Mouse (Mus musculus): Measurements from ENCODE around the gene Nudt8. TPM values are rescaled to one million over a fixed set of nuclear protein-coding genes. Genes with fewer than 3 reads are reported as not detected.
"Not testable (repeated sequence)": the region's sequence is repeated elsewhere in the genome, so short reads cannot be mapped to it uniquely, and the experiment has no call there.

Gene Nudt8
- total and polyA plus RNA-seq, 2 experiments from 2014 or later = 22.1 to 26.2 TPM

DNA sequence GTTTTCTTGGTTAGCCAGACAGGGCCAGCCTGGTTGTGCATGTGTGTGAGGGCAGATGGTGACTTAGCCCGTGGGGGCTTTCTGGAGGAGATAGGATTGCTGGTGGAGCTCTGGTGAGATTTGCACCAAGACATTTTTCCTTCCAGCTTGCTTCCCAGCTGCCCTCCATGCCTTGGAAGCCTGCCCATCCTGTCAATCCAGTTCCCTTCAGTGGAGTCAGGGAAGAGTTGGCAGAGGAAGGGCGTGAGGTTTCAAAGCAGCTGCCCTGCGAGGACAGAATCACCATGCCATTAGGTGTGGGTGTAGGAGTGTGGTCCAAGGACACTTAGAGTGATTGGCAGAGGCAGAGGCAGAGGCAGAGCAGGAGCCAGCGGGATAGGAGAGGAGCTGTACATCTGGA lies 41.9 kb upstream of the Nudt8 start, which contains the start of gene Aldh3b3:
Aldh3b3 (plus strand) TSS at position 176 of the 400 bp plus-strand sequence.
- no peak within 1 kb of the TSS for H3K27ac ChIP-seq (ENCODE audit: low read depth, low read length)
- no peak within 1 kb of the TSS for H3K4me3 ChIP-seq (ENCODE audit: low read depth, low read length)
- no peak for TF ChIP-seq CTCF (IDR thresholded peaks at IDR 0.05)
- no peaks in the 10 kb centered on the region for H3K27me3 ChIP-seq (ENCODE audit: insufficient read depth, low read length)
- no peaks in the 10 kb centered on the region for H3K4me1 ChIP-seq (ENCODE audit: insufficient read depth, low read length)
- peak; percentile 51 for DNase-seq (ENCODE audit: low spot score)
- 74% methylated on average over 4 of the region's 4 CpGs for WGBS
- no peak for ATAC-seq (ENCODE audit: low FRiP score)
- no peaks in the 10 kb centered on the region for H3K9me3 ChIP-seq (ENCODE audit: low read length)
- H3K36me3 ChIP-seq (ENCODE audit: insufficient read depth, low read length) = no peaks in the 10 kb centered on the region
- no peak within 1 kb of the TSS for H3K9ac ChIP-seq (replicated peaks; ENCODE audit: low read length, poor library complexity, severe bottlenecking)
- H3K4me2 ChIP-seq (ENCODE audit: low read depth, low read length, poor library complexity, severe bottlenecking) = no peak within 1 kb of the TSS

DNA sequence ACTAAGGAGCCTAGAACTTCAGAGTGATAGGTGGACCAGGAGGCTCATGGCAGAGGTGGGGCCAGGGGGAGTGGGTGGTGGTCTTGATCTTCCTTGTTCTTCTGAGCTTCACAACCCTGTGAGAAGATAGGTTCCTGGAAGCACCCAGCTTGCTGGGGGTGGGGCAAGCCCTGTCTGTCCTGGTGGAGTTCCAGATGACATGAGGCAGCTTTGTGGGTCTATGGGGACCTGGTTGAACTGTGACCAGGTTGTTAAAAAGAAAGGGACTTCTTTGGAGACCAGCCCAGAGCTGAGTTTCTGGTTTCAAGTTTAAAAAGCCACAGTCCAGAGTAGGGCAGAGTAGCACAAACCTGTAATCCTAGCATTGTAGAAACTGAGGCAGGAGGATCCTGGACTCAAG lies 41.4 kb upstream of the Nudt8 start:
- TF ChIP-seq CTCF (IDR thresholded peaks at IDR 0.05) = no peak
- H3K27ac ChIP-seq (ENCODE audit: low read depth, low read length) = no peak overlapping the region
- H3K36me3 ChIP-seq (ENCODE audit: insufficient read depth, low read length) = no peaks in the 10 kb centered on the region
- H3K4me1 ChIP-seq (ENCODE audit: insufficient read depth, low read length) = no peaks in the 10 kb centered on the region
- no peak overlapping the region for H3K9ac ChIP-seq (replicated peaks; ENCODE audit: low read length, poor library complexity, severe bottlenecking)
- no peak for ATAC-seq (ENCODE audit: low FRiP score)
- H3K4me2 ChIP-seq (ENCODE audit: low read depth, low read length, poor library complexity, severe bottlenecking) = no peak overlapping the region
- H3K4me3 ChIP-seq (ENCODE audit: low read depth, low read length) = no peak overlapping the region
- DNase-seq (ENCODE audit: low spot score) = no peak
- no peaks in the 10 kb centered on the region for H3K9me3 ChIP-seq (ENCODE audit: low read length)
- H3K27me3 ChIP-seq (ENCODE audit: insufficient read depth, low read length) = no peaks in the 10 kb centered on the region

DNA sequence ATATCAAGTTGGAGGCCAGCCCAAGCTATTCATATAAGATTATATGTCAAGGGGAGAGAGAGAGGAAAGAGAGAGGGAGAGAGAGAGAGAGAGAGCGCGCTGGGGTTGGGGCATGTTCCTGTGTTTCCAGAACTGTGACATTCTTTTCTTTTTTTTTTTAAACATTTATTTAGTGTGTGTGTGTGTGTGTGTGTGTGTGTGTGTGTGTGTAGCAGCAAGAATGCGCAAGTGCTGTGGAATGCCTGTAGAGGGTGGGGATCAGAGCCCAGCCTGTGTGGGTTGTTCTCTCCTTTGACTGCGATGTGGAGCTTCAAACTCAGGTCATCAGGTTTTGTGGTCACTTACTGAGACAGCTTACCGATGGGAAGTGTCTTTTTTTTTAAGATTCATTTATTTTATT lies 40.2 kb upstream of the Nudt8 start:
- DNase-seq (ENCODE audit: low spot score) (no peak), ATAC-seq (ENCODE audit: low FRiP score) (no peak)
- Histone ChIP-seq H3K9ac (replicated peaks; ENCODE audit: low read length, poor library complexity, severe bottlenecking) (no peak overlapping the region), H3K36me3 (ENCODE audit: insufficient read depth, low read length) (no peaks in the 10 kb centered on the region), H3K4me3 (ENCODE audit: low read depth, low read length) (no peak overlapping the region), H3K27me3 (ENCODE audit: insufficient read depth, low read length) (no peaks in the 10 kb centered on the region), H3K4me2 (ENCODE audit: low read depth, low read length, poor library complexity, severe bottlenecking) (no peak overlapping the region), H3K4me1 (ENCODE audit: insufficient read depth, low read length) (no peaks in the 10 kb centered on the region), H3K9me3 (ENCODE audit: low read length) (no peaks in the 10 kb centered on the region), H3K27ac (ENCODE audit: low read depth, low read length) (no peak overlapping the region)
- WGBS = 92% methylated on average over 5 of the region's 5 CpGs
- no peak for TF ChIP-seq CTCF (IDR thresholded peaks at IDR 0.05)

DNA sequence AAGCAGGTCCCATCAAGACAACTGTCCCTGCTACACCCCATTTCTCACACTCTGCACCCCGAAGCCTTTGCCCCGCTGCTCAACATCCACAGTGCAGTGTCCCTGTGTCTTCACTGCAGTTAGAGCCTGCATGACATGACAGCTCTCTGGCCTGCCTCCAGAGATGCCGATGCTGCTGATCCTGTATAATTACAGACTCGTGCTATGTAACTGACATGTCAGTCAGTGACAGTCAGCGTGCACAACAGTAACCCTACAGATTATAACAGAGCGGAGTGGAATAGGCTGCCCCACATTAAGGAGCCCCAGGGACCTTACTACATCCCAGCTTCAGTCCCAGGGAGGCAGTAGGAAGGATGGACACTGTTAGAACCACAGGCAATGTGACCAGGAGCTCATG lies 38.6 kb upstream of the Nudt8 start:
- not testable (repeated sequence) for H3K27ac ChIP-seq (ENCODE audit: low read depth, low read length); DNase-seq (ENCODE audit: low spot score); H3K9ac ChIP-seq (replicated peaks; ENCODE audit: low read length, poor library complexity, severe bottlenecking); H3K36me3 ChIP-seq (ENCODE audit: insufficient read depth, low read length); ATAC-seq (ENCODE audit: low FRiP score); H3K9me3 ChIP-seq (ENCODE audit: low read length); H3K4me2 ChIP-seq (ENCODE audit: low read depth, low read length, poor library complexity, severe bottlenecking); H3K4me1 ChIP-seq (ENCODE audit: insufficient read depth, low read length); H3K27me3 ChIP-seq (ENCODE audit: insufficient read depth, low read length); H3K4me3 ChIP-seq (ENCODE audit: low read depth, low read length)
- WGBS = 70% methylated on average over 6 of the region's 6 CpGs

DNA sequence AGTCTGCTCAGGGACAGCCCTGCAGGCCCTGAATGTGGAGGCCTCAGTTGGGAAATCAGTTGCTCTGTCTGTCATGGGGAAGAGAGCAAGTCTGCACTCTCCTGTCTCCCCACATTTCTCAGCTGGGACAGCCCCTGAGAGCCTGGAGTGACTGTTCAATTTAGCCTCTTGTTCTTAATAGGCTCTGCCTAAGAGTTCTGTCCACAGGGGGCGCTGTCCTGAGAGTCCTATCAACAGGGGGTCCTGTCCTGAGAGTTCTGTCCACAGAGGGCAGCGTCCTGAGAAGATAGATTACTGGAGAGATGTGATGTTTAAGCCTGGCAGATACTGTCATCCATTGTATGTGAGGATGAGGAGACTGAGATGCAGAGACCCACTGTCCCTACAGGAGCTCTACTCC lies 37.9 kb upstream of the Nudt8 start:
- TF ChIP-seq CTCF (IDR thresholded peaks at IDR 0.05) = peak; percentile 47; the same call in 1 of the 2 replicates
- no peaks in the 10 kb centered on the region for H3K27me3 ChIP-seq (ENCODE audit: insufficient read depth, low read length)
- no peak overlapping the region for H3K4me2 ChIP-seq (ENCODE audit: low read depth, low read length, poor library complexity, severe bottlenecking)
- no peaks in the 10 kb centered on the region for H3K9me3 ChIP-seq (ENCODE audit: low read length)
- H3K36me3 ChIP-seq (ENCODE audit: insufficient read depth, low read length) = no peaks in the 10 kb centered on the region
- H3K4me3 ChIP-seq (ENCODE audit: low read depth, low read length) = no peak overlapping the region
- H3K9ac ChIP-seq (replicated peaks; ENCODE audit: low read length, poor library complexity, severe bottlenecking) = no peak overlapping the region
- ATAC-seq (ENCODE audit: low FRiP score) (no peak), DNase-seq (ENCODE audit: low spot score) (no peak)
- no peaks in the 10 kb centered on the region for H3K4me1 ChIP-seq (ENCODE audit: insufficient read depth, low read length)
- H3K27ac ChIP-seq (ENCODE audit: low read depth, low read length) = no peak overlapping the region
- 16% methylated on average over 2 of the region's 2 CpGs for WGBS

DNA sequence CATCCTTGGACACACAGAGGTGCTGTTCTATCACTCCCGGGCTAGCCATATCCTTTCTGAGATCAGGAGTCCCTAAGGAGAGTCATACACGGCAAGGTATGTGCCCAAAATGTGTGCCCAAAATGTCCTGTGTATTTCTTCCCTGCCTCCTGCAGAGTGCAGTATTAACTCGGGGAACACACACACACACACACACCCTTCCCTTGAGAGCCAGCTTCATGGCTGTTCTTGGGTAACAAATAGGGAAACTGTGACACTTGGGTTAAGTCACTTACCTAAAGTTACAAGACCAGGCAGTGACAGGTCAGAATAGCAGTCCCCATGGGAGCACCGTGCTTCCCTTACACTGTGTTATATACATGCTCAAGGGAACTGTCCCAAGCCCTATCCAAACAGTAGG lies 36.4 kb upstream of the Nudt8 start:
- H3K4me1 ChIP-seq (ENCODE audit: insufficient read depth, low read length) = no peaks in the 10 kb centered on the region
- no peaks in the 10 kb centered on the region for H3K9me3 ChIP-seq (ENCODE audit: low read length)
- H3K4me3 ChIP-seq (ENCODE audit: low read depth, low read length) = no peak overlapping the region
- no peak overlapping the region for H3K27ac ChIP-seq (ENCODE audit: low read depth, low read length)
- no peak overlapping the region for H3K9ac ChIP-seq (replicated peaks; ENCODE audit: low read length, poor library complexity, severe bottlenecking)
- H3K4me2 ChIP-seq (ENCODE audit: low read depth, low read length, poor library complexity, severe bottlenecking) = no peak overlapping the region
- TF ChIP-seq CTCF (IDR thresholded peaks at IDR 0.05) = no peak
- no peaks in the 10 kb centered on the region for H3K27me3 ChIP-seq (ENCODE audit: insufficient read depth, low read length)
- whole genome bisulfite sequencing = 76% methylated on average over 4 of the region's 4 CpGs
- no peak for DNase-seq (ENCODE audit: low spot score)
- H3K36me3 ChIP-seq (ENCODE audit: insufficient read depth, low read length) = no peaks in the 10 kb centered on the region
- ATAC-seq (ENCODE audit: low FRiP score) = no peak

Measured in midbrain, postnatal 0 days (tissue).